Mouse (Mus musculus): ENCODE measurements around the gene Zic4.

Zic4 gene

DNA sequence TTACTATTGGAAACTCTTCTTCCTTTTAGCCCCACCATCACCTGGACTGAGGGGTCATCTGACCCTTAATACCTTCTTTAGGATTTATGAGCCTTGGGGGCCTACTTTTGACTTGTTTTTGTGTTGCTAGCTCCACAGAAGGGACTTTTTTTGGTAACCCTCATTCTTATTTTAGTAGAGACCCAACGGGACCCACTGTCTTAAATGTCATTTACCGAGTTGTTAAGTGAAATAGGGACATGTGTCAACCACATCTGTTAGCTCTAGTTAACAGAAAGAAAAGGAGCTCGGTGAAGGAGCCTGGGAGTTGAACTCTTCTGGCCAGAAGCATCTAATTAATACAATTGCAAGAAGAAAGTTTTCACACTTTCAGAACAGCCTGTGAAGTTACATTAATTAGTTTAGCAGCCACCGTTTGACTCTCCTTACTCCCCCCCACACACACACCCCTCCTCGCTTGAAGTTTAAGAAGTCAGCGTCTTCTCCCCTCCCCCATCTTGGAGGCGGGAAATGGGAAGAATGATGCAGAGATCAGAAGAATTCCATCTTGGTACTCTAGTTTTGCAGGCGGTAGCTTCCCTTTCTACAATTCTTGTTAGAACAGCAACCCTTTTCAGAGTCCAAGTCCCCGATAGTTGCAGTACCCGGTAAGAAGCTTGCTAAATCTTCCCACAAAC, 17.7 kb downstream of the Zic4 start:
- no peak for DNase-seq (ENCODE audit: low spot score)

DNA sequence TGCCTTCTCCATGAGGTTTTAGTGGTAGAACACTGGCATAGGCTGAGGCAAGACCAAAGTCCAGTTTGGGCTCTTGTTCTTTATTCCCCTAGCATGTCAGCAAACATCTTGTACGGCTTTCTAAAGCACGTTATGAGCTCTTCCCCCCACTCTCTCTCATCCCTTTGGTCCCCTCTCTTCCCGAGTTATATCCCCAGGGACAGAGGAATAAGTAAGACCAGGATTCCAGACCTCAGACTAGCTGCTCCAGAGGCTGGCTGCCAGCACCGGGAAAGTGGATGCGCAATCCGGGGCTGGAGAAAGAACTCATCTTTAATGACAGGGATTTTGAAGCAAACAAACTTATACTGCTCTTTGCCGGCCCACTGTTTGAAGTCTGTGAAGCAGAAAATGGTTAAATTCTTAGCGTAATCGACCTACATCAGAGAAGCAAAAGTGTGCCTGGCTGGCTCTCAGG, 18.3 kb downstream of the Zic4 start:
- no peak for DNase-seq (ENCODE audit: low spot score)

GRCm38 (mm10) chr9:91381284-91382110, 19.3 kb downstream of the Zic4 start:
- no peak for DNase-seq (ENCODE audit: low spot score)

DNA sequence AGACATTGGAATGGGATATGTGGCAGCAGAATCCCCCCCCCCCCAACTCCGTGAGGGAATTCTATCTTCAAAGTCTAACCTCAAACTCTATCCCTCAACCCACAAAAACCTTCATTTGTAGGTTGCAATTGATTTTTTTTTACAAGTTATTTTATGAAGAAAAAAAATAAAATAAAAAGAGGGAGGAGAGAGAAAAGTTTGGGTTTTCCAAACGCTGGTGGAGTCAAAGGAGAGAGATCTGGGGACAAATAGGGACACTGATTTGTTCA, 19.8 kb downstream of the Zic4 start:
- DNase-seq (ENCODE audit: low spot score), result no peak

DNA sequence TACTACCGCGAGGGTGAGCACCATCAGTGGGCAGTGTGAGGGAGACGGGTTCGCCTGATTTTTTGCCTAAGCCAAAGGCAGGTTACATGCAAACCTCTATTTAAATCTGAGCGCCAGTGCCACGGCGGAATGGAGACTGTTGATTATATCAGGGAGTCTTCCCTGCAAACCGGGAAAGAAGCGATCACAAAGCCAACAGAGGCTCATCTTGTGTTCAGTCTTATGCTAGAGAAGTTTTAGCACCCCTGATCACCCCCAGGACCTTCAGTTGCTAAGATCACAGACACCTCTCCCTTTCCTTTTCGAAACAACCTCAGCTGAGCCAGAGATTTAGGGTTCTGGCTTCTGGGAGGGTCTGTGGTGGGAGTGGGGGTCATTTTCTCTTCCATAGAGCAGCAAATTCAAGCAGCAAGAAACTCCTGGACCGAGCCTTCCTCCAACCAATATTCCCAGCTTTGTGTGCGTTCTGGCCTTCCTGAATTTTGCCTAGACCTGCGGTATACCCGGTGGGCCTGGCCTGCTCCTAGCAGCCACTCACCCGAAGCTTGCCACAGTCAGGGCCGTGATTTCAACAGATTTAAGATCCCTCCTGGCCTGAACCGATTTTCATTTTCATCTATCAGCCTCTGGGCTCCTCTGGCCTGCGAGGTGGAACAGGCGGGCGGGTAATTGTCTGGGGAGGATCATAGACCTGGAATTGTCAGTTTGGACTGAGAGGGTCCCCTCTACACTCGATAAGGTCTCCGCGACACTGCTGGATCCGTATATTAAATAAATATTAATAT, 20.4 kb downstream of the Zic4 start:
- no peak for DNase-seq (ENCODE audit: low spot score)

GRCm38 (mm10) chr9:91383441-91384135, 21.4 kb downstream of the Zic4 start:
- DNase-seq (ENCODE audit: low spot score), result no peak

DNA sequence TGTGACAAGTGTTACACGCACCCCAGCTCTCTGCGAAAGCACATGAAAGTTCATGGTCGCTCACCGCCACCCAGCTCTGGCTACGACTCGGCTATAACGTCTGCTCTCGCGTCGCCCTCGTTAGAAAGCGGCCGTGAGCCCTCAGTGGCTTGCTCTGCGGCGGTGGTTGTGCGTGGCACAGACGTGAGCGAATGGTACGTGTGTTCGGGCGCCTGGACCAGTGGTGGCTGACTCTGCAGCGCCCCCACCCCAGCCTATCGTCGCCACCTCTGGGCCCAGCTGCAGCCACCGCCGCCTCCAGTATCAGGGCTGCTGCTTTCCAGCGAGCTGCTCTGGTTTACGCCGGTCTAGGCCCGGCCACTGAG, 21.9 kb downstream of the Zic4 start:
- DNase-seq (ENCODE audit: low spot score), result no peak

GRCm38 (mm10) chr9:91384693-91385560, 22.7 kb downstream of the Zic4 start:
- no peak for DNase-seq (ENCODE audit: low spot score)

- DNase-seq (ENCODE audit: low spot score), result no peak
Observed at GRCm38 (mm10) chr9:91385561-91386430, 23.6 kb downstream of the Zic4 start.

DNA sequence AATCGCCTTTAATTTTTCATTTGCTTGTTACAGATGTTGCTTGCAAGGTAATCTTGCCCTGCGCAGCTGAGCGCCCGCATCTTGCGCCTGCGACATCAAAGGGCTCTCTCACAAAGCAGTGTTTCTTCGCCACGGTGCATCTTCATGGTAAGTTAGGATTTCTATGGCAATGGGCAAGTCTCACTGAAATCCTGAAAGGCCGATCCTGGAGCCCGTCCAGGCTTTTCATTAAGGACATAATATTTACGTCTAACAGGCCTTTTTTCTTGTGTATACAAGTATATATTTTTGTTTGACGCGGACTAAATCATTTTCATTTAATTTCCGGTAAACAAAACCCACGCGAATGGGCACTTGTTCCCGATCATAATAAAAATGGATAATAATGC, 24.3 kb downstream of the Zic4 start:
- no peak for DNase-seq (ENCODE audit: low spot score)

DNA sequence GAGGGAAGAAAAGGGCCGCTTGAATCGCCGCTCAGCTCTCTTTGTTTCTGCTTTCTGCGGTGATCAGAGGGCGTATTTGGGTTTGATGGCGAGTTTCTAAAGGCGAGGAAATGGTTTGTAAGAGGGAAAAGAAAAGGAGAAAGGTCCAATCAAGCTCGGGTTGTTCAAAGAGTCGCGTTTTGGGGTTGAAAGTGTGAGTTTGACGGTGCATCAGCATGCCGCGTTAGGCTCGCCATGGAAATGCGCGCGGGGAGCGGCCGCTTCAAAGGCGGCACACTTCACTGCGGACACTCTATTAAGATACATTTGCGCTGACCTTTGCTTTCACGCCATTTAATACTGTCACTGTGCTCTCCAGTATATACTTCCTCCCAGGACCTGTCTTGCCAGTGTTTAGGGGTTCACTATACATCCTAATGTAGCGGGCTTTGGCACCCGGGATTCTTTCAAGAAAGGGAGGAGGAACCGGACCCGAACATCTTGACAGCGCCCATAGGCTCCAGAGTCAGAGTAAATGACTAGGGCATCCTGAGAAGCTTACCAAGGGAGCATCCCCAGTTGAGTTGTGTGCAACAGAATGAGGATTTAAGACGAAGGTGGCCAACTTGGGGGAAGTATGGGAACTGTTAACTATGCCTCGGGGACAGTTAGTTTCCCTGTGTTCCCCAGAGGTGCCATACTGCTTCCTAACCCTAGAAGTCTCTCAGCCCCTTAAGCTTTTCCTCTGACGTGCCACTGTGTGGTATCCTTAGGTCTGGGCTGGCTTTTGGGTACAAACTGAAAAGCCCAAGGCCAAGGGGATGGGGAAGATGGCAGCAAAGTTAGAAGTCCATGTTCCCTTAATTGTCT, 24.9 kb downstream of the Zic4 start:
- DNase-seq (ENCODE audit: low spot score), result no peak

DNA sequence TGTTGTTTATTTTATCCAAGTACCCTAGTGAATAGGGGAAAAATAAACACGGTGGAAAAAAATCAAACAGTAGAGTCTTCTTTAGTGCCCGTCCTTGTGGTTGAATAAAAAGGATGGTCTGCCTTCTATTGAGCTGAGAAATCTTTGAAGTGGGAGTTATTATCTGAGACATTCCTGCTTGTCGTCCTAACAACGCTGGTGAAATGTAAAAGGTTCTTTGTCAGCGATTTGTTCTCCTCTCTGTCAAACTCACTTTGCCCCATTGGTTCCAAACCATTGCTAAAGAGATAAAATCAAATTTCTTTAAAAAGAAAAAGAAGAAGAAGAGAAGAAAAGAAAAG, 25.5 kb downstream of the Zic4 start:
- DNase-seq (ENCODE audit: low spot score), result no peak

DNA sequence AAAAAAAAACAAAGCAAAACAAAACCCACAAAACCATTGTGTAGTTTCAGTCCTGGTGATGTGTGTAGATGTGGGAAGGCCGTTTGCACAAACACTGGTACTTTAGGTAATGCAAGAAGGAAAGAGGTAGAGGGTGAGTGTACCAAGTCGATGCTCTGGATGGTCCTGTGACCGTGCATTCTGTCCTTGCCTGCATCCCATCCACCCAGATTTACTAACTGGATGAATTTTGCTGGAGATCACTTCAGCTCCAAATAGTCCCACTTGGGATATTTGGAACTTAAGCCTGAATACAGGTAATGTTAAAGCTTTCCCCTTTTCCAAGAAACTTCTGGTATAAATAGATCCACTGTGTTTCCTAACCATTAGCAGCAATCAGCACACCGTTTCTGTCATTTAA, 26.0 kb downstream of the Zic4 start:
- no peak for DNase-seq (ENCODE audit: low spot score)

- no peak for DNase-seq (ENCODE audit: low spot score)
Observed at GRCm38 (mm10) chr9:91393376-91394068, 31.3 kb downstream of the Zic4 start.

DNA sequence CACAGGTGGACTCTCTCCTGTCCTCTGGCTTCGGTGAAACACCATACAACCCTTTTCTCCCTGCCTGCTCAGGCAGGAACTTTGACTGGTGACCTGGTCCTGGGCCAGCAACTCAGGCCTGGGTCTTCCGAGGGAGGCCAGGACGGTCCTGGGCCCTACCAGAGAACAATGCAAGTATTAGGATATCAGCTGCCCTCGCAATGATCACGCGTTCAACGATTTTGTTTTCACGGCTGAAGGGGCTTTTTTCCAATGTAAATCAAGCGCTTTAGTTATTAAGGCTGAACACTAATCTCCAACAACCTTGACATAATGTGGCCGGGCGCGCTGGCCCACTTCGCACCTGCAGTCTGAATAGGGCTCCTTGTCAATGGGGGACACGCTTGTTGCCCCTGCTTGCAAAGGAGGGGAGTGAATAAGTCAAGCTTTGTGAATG, 32.0 kb downstream of the Zic4 start:
- DNase-seq (ENCODE audit: low spot score), result no peak

DNA sequence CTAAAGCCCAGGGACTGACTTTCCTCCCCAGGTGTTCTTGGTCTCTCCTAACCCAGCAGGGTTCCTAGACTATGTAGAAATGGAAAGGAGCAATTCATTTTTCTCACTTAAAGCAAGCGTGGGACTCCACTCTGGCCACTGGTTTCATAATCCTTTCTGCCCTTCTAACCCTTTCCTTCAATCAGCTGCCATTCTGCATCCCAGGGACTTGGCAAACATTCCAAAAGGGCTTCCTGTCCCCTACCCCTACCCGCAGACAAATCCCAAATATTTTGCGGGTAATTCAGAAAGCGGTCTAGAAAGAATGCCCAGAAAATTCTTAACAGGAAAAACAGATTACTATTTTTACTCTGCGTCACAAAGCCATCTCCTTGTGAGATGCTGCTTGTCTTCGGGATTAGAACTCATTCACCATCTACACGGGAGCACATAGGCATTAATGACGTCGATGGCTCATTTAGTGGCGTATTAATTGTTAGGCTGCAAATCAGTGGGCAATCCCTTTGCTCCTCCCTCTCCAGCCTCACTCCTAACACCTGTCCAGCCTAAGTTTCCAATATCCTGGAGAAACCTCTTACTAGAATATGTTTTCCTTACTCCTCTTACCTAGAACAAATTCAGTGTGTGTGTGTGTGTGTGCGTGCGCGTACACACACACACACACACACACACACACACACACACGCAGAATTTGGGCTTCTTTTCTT, 33.0 kb downstream of the Zic4 start:
- DNase-seq (ENCODE audit: low spot score), result no peak

DNA sequence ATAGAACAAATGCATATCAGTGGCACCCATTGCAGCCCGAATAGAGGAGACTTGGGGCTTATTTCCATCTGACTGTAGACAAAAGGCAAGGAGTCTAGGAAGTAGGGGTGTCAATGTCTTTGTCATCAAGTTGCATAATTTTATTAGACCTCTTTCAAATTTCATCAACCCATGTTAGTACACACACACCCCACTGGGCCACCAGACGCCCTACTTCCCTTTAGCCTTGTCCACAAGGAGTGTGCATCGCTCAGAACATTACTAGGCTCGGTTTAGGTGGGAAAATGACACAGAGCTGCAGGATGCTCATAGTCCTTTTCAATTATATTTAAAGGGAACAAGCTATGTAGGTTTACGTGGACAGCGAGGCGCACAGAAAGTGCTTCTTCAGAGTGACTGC, 37.8 kb downstream of the Zic4 start:
- no peak for DNase-seq (ENCODE audit: low spot score)

DNA sequence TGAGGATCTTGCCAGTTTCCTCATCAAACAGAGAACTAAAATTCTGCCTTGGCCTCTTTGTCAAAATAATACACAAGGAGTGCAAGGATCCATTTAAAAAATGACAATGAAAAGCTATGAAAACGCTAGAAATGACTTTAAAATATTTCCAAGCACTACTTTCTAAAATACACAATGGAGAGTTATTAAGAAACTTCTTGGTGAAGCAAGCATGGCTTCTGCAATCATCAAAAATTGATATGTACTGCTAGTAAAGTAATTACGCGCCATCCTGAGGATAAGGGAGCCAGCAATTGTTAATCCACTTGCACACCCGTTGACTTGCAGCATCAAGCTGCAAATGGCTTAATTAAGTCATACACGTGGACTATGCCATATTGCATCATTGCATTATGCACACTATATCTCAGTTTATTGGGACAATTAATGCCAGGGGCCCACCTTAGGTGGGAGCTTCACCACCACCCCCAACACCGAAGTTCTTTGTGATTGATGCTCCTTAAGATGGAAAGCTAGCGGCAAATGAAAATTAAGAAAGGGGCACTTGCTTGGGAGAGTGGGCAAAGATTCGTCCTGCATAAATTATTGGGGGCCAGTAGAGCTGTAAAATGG, 38.4 kb downstream of the Zic4 start:
- no peak for DNase-seq (ENCODE audit: low spot score)
